Mouse (Mus musculus): Measurements from ENCODE around the gene Dnajb13.

Dnajb13 gene

DNA sequence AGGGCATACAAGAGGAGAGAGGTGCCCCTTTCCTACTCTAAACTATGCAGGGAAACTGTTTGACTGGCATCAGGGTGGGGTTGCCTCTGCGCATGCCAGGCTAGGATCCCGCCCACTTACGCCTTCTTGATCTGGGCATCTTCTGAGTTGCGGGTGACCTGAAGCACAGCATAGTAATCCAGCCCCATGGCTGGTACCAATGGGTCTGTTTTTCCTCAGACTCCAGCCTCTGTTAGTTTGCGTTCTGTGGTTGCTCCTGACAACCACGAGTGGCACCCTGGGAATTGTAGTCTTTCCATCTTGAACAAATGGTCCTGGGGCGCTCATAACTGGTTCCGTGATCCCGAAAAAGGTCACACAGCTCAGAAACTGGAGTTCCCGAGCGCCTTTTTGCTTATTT lies at the start of gene Dnajb13:
TSS of gene Dnajb13 (minus strand) at position 388 of the 400 bp plus-strand sequence.
- peak in 1 of 2 experiments; percentile 29 for DNase-seq (ENCODE audit: low spot score in 2 of 2)

DNA sequence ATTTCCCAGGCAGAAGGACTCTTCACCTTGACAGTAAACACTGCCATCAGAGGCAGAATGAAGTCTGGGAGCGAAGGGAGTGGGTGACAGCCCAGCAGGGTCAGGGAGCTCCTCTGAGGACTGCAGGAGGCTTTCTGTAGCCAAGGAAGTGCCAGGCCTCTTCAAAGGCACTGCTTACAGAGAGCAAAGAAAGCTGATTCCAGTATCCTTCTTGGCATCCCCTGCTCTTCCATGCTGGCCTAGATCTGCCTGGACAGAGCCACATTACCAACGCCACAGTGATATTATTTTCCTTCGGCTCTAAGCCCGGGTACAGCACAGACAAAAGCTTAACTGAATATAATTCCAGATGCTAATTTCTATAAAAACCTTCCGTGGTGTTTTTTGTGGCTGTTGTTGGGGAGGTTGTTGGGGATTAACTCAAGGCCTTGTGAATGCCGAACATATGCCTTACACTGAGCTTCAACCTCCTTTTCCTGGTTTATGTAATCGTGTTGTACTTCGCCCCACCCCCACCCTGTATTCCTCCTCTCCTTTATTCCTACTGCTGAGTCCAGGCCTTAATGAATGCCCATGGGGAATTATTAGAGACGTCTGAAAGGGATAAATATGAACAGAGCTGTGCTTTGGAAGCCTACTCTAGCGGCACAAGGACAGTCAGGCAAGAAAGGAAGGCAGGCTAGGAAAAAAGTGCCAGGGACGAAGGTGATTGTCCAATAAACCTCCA lies 47.3 kb upstream of the Dnajb13 start:
- DNase-seq (ENCODE audit: low spot score in 2 of 2): no peak

DNA sequence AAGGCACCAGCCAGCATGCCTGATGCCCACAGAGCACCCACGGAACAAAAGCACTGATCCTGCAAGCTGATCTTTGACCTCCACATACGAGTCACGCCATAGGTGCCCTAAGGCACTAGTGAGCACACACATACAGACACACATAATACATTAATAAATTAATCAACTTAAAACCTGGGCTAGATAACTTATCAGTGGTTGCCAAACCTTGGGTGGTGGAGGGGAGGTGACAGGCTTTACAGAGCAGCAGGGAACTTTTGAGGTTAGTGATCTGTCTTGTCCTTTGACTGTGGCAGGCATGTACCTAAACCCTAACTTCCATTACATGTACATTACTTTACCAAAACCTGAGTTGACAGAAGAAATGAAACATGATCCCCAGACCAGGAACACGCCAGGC lies 44.6 kb upstream of the Dnajb13 start:
- DNase-seq (ENCODE audit: low spot score in 2 of 2): no peak

DNA sequence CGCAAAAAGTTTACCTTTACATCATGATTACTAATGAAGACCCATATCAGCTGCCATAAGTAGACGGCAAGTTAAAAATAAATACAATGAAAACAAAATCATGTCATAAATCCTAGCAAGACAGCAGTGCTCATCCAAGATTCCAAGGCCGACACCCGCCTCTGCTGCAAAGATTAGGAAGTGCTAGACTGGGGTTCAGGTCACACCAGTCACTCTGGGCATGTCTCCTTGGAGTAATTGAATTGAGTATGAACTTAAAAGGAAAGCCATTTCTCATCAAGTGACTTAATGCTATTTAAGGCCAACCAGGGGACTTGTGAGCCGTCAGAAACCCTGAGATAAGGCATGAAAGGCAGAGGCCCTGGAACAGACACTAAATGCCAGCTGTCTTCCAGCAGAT lies 42.5 kb upstream of the Dnajb13 start:
- no peak for DNase-seq (ENCODE audit: low spot score in 2 of 2)

DNA sequence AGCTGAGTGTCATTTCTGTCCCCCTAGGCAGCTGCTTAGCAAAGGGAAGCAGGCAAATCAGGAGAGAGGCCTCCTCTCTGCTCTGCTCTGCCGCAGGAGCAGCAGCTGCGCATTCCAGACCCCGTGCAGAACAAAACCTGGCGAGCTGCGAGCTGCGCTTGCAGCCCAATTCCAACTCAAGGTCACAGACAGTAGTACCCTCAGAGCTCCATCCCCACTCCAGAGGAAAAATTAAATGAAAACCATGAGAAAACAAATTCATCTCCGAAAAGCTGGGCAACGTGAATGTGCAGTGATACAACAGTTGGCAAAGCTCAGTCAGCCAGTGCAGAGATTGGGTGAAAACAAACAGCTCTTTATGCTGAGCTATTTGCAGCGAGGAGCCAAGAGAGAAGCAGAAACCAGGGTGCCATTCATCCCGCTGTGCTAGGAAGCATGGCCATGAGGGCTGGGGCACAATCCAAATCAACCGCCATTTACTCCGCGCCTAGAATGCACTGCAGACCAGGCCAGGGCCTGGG lies 40.7 kb upstream of the Dnajb13 start:
- DNase-seq (ENCODE audit: low spot score in 2 of 2): peak; percentile 51 to 77

DNA sequence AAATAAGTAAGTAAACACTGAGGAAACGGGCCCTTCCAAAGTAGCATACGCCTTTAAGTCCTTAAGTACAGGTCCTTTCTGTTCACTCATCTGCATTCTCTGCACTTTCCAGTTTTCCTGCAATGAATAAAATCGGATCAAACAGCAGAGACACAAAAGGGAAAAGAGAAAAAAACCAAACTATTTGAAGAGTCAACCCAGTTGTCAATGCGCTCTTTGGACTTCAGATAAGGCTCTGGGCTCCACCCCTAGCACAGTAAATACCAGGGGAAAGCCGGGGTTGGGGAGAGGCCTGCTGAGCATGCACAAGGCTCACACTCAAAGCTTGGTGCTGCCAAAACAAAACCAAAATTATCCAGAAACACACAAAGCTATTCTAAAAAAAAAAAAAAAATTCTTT lies 40.2 kb upstream of the Dnajb13 start:
- no peak for DNase-seq (ENCODE audit: low spot score in 2 of 2)

DNA sequence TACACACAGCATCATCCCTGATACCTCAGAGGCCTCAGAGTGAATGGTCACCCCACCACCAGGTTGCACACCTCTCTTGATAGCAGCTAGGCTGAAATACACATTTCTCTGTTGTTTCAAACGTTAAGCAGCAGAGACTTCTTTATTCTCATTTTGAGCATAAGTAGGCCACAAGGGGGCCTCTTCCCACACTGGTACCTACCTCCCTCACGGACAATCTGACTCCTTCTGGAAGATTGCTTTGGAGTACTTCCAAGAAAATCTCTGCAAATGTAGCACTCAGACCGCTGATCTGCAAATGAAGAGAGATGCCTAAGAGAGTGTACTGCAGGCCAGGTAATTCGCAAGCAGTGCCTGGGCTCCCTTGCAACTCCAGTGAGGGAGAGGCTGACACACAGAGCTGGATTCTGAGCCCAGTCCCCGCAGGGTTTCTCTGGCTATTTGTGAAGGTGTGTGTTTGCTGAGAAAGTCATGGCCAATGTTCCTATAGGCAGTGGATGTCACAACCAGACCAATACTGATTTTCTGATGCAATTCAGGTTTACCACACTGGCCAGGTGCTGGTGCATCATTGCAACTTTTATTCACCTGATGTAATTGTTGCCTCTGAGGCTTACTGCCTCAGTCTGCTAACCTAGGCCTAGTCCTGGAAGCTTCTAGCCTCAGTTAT lies 35.7 kb upstream of the Dnajb13 start:
- DNase-seq (ENCODE audit: low spot score in 2 of 2): peak; percentile 29 to 71

DNA sequence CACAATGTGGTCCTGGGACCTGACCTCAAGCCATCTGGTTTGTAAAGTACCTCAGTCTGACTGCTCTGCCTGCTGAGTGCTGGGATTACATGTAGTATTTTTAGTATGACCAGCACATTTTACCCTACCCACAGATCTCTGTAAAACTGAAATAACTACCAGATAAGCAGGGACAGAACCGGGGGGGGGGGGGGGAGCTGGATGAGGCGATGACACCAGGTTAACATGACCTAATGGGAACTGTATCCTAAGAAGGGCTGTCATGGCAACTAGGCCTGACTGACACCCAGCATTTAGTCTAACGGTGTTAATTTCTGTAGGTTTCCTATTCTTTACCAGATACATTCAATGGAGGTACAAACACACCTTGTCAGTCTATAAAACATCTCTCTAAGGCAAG lies 35.0 kb upstream of the Dnajb13 start:
- no peak for DNase-seq (ENCODE audit: low spot score in 2 of 2)

DNA sequence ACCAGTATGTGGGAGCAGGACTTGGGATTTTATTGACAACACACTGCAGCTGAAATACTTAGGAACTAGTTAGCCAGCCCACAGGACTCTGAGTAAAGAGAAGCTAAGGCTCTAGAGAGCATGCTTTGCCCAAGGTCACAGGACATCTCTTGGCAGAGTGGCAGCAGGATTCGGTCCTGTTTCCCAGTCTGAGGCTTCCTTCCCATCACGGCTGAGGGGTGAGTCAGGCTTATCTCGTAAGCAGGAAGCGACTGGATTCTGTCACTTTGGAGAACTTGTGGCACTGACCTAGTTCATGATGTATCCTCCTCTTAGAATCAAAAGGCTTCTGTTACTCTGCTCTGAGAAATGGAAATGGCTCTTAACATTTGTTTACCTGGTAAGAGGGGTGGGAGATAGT lies 32.9 kb upstream of the Dnajb13 start:
- DNase-seq (ENCODE audit: low spot score in 2 of 2): no peak

DNA sequence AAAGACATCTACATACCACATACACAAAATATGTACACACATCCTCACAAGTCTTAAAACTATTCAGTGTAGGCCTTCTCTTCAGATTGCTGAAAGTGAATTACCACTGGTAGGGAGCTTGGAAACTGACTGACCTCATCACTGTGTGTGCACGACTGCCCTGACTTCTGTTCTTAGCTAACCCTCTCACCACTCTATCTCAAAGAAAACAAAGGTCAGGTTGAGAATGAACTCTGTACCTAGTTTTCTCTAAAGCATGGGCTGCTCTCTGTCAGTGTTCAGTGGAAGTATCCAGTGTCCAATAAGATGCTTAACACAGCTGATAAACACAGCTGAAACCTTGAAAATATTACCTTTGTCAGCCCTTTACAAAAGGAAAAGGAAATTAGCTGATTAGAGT lies 29.7 kb upstream of the Dnajb13 start:
- DNase-seq (ENCODE audit: low spot score in 2 of 2): no peak

DNA sequence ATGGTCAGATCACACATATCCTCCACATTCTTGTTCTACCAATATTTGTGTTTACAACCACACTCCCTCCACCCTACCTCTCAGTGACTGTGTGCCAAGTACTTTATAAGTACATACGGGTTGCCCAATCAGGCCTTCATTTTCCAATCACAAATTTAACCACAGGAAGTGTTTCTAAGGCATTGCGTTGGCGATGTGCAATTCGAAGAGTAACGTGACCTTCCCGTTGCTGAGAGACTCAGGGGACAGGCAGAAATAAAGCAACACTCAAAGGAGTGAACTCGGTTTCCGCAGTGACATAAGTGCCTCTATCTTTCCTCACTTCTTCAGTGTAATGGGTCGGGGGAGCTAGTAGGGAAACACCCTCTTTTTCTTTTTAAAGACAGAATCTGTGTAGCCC lies 24.8 kb upstream of the Dnajb13 start:
- DNase-seq (ENCODE audit: low spot score in 2 of 2): no peak

DNA sequence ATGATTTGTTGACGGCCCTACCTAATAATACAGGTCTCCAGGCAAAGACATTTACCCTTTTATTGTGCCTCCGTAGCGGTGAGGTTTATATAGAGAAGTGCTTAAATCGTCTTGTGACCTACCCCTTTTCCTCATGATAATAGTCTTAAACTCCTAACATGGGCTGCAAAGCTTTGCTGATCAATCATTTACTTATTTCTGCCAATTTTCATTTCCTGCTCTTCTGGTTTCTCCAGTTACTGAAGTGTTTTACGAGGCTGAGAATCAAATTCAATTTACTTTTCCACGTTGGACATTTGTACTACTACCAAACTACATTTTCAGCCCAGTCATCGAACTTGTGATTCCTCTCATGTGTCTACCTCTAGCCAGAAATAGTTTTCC lies 22.8 kb upstream of the Dnajb13 start:
- no peak for DNase-seq (ENCODE audit: low spot score in 2 of 2)

DNA sequence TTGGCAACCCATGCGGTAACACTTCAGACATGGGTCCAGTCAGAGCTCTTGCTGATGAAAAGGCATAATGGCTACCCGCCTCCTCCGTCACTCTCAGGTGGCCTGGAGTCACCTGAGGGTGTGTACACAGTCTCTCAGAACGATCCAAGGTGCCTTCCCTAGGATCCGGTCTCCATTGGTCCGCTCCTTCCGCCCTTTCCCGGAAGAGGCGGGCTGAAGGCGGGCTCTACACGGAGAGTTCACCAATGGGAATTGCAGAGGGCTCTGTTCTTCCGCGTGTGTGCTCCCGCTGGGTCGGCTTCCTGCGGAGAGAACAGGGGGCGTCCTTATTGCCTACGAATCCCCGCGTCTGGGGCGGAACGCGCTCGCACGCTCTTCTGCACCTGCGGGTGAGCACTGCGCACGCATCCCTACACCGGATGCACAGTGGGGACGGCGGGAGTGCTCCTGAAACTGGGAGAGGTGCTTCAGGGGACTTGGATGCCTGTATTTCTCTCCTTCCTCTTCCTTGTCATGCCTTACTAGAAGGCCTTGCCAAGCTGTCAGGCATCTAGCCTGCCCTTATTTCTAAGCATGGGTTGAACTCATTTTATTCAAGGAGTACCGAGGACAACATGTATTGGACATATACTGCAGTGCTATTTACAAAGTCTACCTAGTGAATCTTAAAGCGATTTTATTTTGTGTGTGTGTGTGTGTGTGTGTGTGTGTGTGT lies 22.2 kb upstream of the Dnajb13 start, which contains the start of gene Coa4:
TSS of gene Coa4 (plus strand) at position 268 of the 715 bp plus-strand sequence.
- peak; percentile 85 to 89 for DNase-seq (ENCODE audit: low spot score in 2 of 2)

DNA sequence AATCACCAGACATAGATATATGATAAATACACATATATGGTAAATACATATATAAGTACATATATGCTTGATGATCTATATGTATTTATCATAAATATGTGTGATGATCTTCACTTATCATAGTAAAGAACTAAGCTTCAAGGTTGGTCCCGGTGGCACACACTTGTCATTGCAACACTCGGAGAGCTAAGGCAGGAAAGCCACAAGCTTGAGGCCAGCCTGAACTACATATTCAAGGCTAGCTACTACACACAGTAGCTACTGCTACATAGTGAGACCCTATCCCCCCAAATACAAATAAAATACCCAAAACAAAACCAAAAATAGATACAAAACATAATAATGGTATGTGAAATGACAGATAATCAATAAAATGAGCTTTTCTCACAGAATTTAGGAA lies 21.1 kb upstream of the Dnajb13 start:
- DNase-seq (ENCODE audit: low spot score in 2 of 2): no peak

DNA sequence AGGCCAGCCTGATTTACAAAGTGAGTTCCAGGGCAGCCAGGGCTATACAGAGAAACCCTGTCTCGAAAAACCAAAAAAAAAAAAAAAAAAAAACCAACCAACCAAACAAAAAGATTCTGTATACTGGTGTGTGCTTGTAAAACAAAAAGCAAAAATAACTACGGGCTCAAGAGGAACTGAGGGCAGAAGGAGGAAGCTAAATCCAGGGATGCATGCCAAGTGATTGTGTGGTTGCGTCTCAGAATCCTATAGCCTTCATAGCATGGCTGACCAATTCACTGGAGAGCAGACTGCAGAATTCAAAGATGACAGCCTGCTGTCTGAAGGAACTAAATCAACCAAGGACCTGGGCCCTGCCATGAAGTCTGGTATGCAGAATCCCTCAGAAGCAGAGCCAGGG lies 19.5 kb upstream of the Dnajb13 start:
- DNase-seq (ENCODE audit: low spot score in 2 of 2): no peak

DNA sequence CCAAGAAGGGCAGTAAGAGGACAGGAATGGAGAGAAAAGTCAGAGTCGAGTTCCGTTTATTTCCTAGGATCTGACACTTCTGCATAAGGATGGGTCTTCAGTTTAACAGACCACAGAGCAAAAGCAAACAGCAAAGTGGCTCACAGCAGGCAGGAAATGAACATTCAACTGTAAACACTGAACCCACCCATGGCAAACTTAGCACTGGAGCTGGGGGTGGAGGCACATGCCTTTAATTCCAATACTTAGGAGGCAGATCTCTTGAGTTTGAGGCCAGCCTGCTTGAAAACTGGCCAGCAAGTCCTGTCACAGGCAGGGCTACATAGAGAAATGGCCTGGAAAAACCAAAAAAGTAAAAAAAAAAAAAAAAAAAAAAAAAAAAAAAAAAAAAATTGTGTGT lies 18.7 kb upstream of the Dnajb13 start:
- DNase-seq (ENCODE audit: low spot score in 2 of 2): no peak

DNA sequence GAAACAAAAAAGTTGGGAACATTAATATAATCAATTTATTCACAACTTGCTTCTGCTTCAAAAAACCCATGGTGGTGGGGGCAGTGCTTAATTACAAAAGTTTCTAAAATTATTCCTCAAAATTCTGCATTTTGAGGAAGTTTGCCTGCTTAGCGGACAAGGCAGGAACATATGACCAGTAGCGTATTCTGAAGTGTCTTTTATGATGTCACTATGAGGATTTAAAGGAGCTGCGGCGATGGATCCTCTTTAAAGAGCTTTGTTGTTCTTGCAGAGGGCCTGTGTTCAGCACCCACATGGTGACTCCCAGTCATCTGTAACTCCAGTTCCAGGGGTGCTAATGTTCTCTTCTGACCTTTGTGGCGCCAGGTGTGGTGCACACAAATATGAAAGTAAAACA lies 16.0 kb upstream of the Dnajb13 start:
- DNase-seq (ENCODE audit: low spot score in 2 of 2): no peak

DNA sequence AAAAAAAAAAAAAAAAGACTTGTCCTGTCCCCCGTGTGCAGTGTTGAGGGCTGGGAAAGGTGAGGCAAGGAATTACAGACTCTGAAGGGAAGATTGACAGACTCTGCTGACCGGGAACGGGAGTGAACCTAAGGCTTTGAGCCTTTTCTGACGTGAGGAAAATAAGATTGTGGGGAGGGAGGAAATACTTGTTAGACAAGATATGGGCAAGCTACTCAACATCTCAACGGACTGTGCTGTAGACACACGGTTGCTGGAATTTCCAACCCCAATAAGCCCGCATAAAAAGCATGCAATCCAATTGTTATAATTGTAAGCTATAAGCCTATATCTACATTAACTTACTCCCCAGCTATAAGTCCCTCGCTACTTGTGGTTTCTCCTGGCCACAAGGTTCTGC lies 9.9 kb upstream of the Dnajb13 start:
- no peak for DNase-seq (ENCODE audit: low spot score in 2 of 2)

DNA sequence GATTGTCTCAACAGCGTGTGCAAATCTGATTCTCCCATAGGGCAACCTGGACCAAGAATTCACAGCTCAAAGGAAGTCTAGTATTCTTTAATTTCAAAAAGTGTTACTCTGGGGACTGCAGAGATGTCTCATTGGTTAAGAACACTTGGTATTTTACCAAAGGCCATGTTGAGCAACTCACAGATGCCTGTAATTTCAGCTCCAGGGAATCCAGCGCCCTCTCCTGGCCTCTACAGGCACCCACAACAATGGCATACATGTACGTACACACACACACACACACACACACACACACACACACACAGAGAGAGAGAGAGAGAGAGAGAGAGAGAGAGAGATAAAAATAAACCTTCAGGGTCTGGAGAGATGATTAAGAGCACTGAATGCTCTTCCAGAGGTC lies 7.5 kb upstream of the Dnajb13 start:
- DNase-seq (ENCODE audit: low spot score in 2 of 2): no peak

DNA sequence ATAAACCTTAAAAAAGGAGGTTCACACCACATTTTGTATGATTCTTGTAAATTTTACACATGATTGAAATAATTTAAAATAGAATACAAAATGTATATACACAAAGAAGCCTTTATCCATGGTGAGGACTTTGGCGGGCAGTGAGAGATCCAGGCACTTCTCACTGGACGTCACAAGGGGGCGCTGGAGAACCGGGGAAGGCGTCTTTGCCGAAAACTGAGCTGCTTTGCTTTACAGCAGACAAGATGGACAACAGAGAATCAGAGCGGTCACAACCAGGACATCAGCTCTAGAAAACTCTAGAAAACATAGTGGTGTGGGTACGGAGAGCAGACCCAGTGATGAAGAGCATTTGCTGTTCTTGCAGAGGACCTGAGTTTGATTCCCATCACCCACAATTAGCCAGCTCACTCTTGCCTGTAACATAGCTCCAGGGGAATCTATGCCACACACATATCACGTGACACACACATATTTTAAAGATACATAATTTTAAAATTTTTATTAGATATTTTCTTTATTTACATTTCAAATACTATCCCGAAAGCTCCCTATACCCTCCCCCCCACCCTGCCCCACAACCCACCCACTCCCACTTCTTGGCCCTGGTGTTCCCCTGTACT lies 6.0 kb upstream of the Dnajb13 start:
- peak; percentile 79 to 87 for DNase-seq (ENCODE audit: low spot score in 2 of 2)

DNA sequence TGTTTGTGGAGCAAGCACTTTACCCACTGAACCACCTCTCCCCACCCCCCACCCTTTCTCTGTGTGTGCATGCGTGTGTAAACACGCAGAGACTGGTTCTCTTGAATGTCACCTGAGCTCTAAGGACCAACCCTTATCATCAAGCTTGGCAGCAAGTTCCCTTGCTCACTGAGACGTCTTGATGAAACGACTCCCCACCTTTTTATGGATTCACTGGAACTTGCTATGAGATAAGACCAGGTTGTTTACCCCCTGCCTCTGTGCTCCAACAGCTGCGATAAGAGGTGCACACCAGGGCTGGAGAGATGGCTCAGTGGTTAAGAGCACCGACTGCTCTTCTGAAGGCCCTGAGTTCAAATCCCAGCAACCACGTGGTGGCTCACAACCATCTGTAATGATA lies 5.4 kb upstream of the Dnajb13 start:
- DNase-seq (ENCODE audit: low spot score in 2 of 2): no peak

DNA sequence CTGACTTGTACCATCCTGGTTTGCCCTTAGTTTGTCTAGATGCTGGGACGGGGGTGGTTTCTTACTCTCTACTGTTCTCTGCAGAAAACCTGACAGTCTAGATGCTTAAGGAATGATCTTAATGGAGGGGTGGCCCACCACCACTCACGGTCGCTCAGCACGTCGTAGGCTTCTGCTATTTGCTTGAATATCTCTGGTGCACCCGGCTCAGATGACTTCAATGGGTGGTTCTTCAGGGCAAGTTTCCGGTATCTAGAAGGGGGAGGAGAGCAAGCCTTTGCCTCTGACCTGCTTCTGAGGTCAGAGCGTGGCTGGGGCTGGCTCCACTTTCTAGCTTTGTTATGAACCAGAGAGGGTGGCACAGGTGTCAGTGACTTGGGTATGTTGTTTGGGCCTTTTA lies 3.2 kb downstream of the Dnajb13 start:
- DNase-seq (ENCODE audit: low spot score in 2 of 2): no peak
